Mouse (Mus musculus): ENCODE results near the gene Alox15.
"Not testable (repeated sequence)": the region's sequence is repeated elsewhere in the genome, so short reads cannot be mapped to it uniquely, and the experiment has no call there.

Alox15 gene

GRCm38 (mm10) chr11:70351868-70352267 is at the start of gene Alox15:
Gene Alox15 (minus strand): TSS chr11:70352031.
- DNase-seq (ENCODE audit: low read depth): no peak

- peak; percentile 54 for DNase-seq (ENCODE audit: low read depth)
These were observed 37.6 kb upstream of the Alox15 start for GRCm38 (mm10) chr11:70389421-70389820.

GRCm38 (mm10) chr11:70387436-70387835 is 35.6 kb upstream of the Alox15 start:
- DNase-seq (ENCODE audit: low read depth): no peak

- no peak for DNase-seq (ENCODE audit: low read depth)
These were observed 32.3 kb upstream of the Alox15 start for GRCm38 (mm10) chr11:70384136-70384535.

- DNase-seq (ENCODE audit: low read depth): no peak
These were observed 29.5 kb upstream of the Alox15 start for GRCm38 (mm10) chr11:70381330-70381729.

GRCm38 (mm10) chr11:70380478-70381005 is 28.7 kb upstream of the Alox15 start:
- DNase-seq (ENCODE audit: low read depth): no peak

- no peak for DNase-seq (ENCODE audit: low read depth)
These were observed 24.2 kb upstream of the Alox15 start for GRCm38 (mm10) chr11:70376054-70376453.

GRCm38 (mm10) chr11:70374302-70374701 is 22.5 kb upstream of the Alox15 start:
- DNase-seq (ENCODE audit: low read depth): no peak

- no peak for DNase-seq (ENCODE audit: low read depth)
These were observed 21.2 kb upstream of the Alox15 start for GRCm38 (mm10) chr11:70372849-70373557.

GRCm38 (mm10) chr11:70372396-70372795 is 20.6 kb upstream of the Alox15 start:
- no peak for DNase-seq (ENCODE audit: low read depth)

GRCm38 (mm10) chr11:70368626-70369025 is 16.8 kb upstream of the Alox15 start:
- DNase-seq (ENCODE audit: low read depth): not testable (repeated sequence)

- DNase-seq (ENCODE audit: low read depth): not testable (repeated sequence)
These were observed 15.9 kb upstream of the Alox15 start for GRCm38 (mm10) chr11:70367701-70368100.

- DNase-seq (ENCODE audit: low read depth): no peak
These were observed 3.2 kb downstream of the Alox15 start for GRCm38 (mm10) chr11:70348630-70349029.

- DNase-seq (ENCODE audit: low read depth): no peak
These were observed 4.0 kb downstream of the Alox15 start for GRCm38 (mm10) chr11:70347861-70348260.

GRCm38 (mm10) chr11:70345546-70345945 is 6.3 kb downstream of the Alox15 start:
- no peak for DNase-seq (ENCODE audit: low read depth)

- no peak for DNase-seq (ENCODE audit: low read depth)
These were observed 6.8 kb downstream of the Alox15 start for GRCm38 (mm10) chr11:70345061-70345460.

GRCm38 (mm10) chr11:70339481-70339880 is 12.3 kb downstream of the Alox15 start:
- DNase-seq (ENCODE audit: low read depth): no peak

- DNase-seq (ENCODE audit: low read depth): peak; percentile 88
These were observed 17.4 kb downstream of the Alox15 start for GRCm38 (mm10) chr11:70334477-70334876.

GRCm38 (mm10) chr11:70324726-70325125 is 27.1 kb downstream of the Alox15 start:
- DNase-seq (ENCODE audit: low read depth): peak; percentile 28

- no peak for DNase-seq (ENCODE audit: low read depth)
These were observed 29.3 kb downstream of the Alox15 start, which contains the start of gene Alox12e for GRCm38 (mm10) chr11:70322528-70322927. Gene Alox12e (minus strand): TSS chr11:70322628.

GRCm38 (mm10) chr11:70321664-70322063 is 30.2 kb downstream of the Alox15 start:
- peak; percentile 55 for DNase-seq (ENCODE audit: low read depth)

- no peak for DNase-seq (ENCODE audit: low read depth)
These were observed 32.2 kb downstream of the Alox15 start for GRCm38 (mm10) chr11:70319614-70320013.

GRCm38 (mm10) chr11:70313833-70314232 is 38.0 kb downstream of the Alox15 start:
- DNase-seq (ENCODE audit: low read depth): peak; percentile 73

GRCm38 (mm10) chr11:70309341-70309740 is 42.5 kb downstream of the Alox15 start:
- peak; percentile 69 for DNase-seq (ENCODE audit: low read depth)

Measured in NIH3T3 (cell line).